Mouse (Mus musculus) lung, postnatal 0 days (tissue): Measurements from ENCODE around the gene Hist1h3g.

ENCODE experiments used
- CTCF ChIP-seq: IDR thresholded peaks from 2 replicates; pipeline ENCODE4 v1.5.1; 2016; ENCODE audit warnings: antibody characterized with exemption, mild to moderate bottlenecking
- EP300 ChIP-seq: IDR thresholded peaks from 2 replicates; pipeline ENCODE4 v1.6.1; 2016; ENCODE audit warnings: antibody characterized with exemption, mild to moderate bottlenecking, control low read depth

GRCm38 (mm10) chr13:23543965-23544786, 9.0 kb downstream of the Hist1h3g start, which contains the start of gene Hist1h3f:
- no peak for TF ChIP-seq CTCF
- TF ChIP-seq EP300: peak; percentile 46; the same call in 1 of the 2 replicates
